9 mouse cellular contexts compared by ENCODE assay signal in the genomic region with DNA sequence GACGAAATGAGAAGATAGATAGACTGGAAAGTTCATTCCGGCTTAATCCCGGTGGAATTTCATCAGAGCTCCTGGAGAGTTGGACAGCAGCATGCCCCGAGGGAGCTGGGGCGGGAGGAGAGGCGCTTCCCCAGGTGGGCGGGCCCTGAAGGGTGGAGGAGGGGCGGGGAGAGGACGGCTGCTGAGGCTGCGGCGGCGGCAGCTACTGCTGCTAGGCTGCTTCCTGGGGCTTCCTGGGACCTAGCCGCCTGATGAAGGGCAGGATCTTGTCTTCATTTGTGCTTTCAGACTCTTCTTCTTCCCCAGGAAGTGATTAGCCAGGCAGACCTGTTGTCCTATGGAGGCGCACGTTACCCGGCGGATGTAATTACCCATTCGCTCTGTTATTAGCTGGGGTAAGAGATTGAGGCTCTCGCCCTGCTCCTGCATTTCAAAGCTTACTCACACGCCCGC.
A peak's percentile ranks its signal among the peaks of the same experiment; 100 is the strongest.
DNase-seq lines count a peak whose midpoint lies in the region; ATAC-seq lines count a peak whose summit lies in the region.
"Had no signal": no experiment of that assay in that cellular context is flagged by ENCODE, and none has a peak within 500 bp of the region (broad histone marks: within the 10 kb centered on the region; RNA-seq: fewer than 3 reads in every experiment).

No protein-coding gene starts in this region.

- H3K27ac ChIP-seq in liver, embryonic 12.5 days: no peak overlapping the region
- H3K27ac ChIP-seq in neural tube, embryonic 12.5 days: no peak overlapping the region

- H3K36me3 ChIP-seq in liver, embryonic 12.5 days: no peaks in the 10 kb centered on the region
- H3K36me3 ChIP-seq in neural tube, embryonic 12.5 days: no peaks in the 10 kb centered on the region
- H3K36me3 ChIP-seq: G1E had no signal

- WGBS in liver, embryonic 12.5 days (ENCODE audit: insufficient replicate concordance): 2% methylated on average over 21 of the region's 21 CpGs
- under 1% methylated on average over 21 of the region's 21 CpGs for WGBS in neural tube, embryonic 12.5 days

- no peaks in the 10 kb centered on the region for H3K9me3 ChIP-seq in liver, embryonic 12.5 days (replicated peaks)
- H3K9me3 ChIP-seq in neural tube, embryonic 12.5 days: no peaks in the 10 kb centered on the region
- H3K9me3 ChIP-seq: G1E had no signal

- no peak overlapping the region for H3K9ac ChIP-seq in liver, embryonic 12.5 days
- H3K9ac ChIP-seq in neural tube, embryonic 12.5 days: no peak overlapping the region

- no peak for DNase-seq in frontal cortex, postnatal 10 days (ENCODE audit: low spot score in 2 of 2)
- peak; percentile 80 to 89 for DNase-seq in adrenal gland, postnatal 36 days
- DNase-seq in gastrocnemius, postnatal 14 days: peak; percentile 80
- peak; percentile 54 for DNase-seq in induced T-regulatory cell, adult 2 months (ENCODE audit: low read depth)
- DNase-seq in layer of hippocampus, adult 11-12 months (ENCODE audit: low spot score): no peak

- H3K4me2 ChIP-seq in liver, embryonic 12.5 days: peak overlapping the region; percentile 49
- H3K4me2 ChIP-seq in neural tube, embryonic 12.5 days (replicated peaks): peak overlapping the region; percentile 50

- intact Hi-C loops in gastrocnemius, postnatal 14 days (cut with DNase I; ENCODE audit: low total_unique reads): no loop called here

- ATAC-seq in frontal cortex, adult (ENCODE audit: low TSS enrichment): peak; percentile 29; the same call in 1 of the 2 replicates
- ATAC-seq in liver, embryonic 12.5 days: no peak
- no peak for ATAC-seq in neural tube, embryonic 12.5 days (ENCODE audit: low FRiP score, low read depth)

- H3K4me1 ChIP-seq in liver, embryonic 12.5 days: peaks cover 23% of the 10 kb centered on the region
- peaks cover 52% of the 10 kb centered on the region for H3K4me1 ChIP-seq in neural tube, embryonic 12.5 days

- H3K27me3 ChIP-seq in liver, embryonic 12.5 days (replicated peaks): peaks cover 94% of the 10 kb centered on the region
- peaks cover 32% of the 10 kb centered on the region for H3K27me3 ChIP-seq in neural tube, embryonic 12.5 days (replicated peaks)

- H3K4me3 ChIP-seq in liver, embryonic 12.5 days: peak overlapping the region; percentile 22
- H3K4me3 ChIP-seq in neural tube, embryonic 12.5 days: peak overlapping the region; percentile 7

Comparison
In these comparisons a context has a peak if more than half of its experiments do, and no peak if none do; other contexts are left out.
1. DNase-seq: peak in adrenal gland, postnatal 36 days (2 of 2), gastrocnemius, postnatal 14 days (single experiment) and induced T-regulatory cell, adult 2 months (single experiment); none in frontal cortex, postnatal 10 days (0 of 2) and layer of hippocampus, adult 11-12 months (single experiment).